Mouse (Mus musculus) CH12.LX (cell line): ENCODE data around the gene Ilf3. TPM values are rescaled to one million over a fixed set of nuclear protein-coding genes. Genes with fewer than 3 reads are reported as not detected.

Experiments used
- DNase-seq: peaks from one replicate; pipeline ENCODE4 v3.0.0-alpha.2; 2013; ENCODE audit errors: extremely low read depth
- H3K27ac ChIP-seq: 2 replicates; pipeline ENCODE4 v1.5.1; 2012; ENCODE audit warnings: low read depth, mild to moderate bottlenecking, control low read depth, moderate library complexity; ENCODE audit not compliant: insufficient read depth
- H3K27me3 ChIP-seq: replicated peaks from 2 replicates; pipeline ENCODE3; 2012; ENCODE audit warnings: inconsistent platforms
- H3K36me3 ChIP-seq, 2 experiments: replicated peaks in 1 of 2; 2 replicates each; pipeline versions ENCODE3 to v1.6.1; 2012; ENCODE audit warnings: inconsistent platforms in 1 of 2, low read length in 1 of 2, mild to moderate bottlenecking in 1 of 2, mixed read lengths in 1 of 2, moderate library complexity in 1 of 2; ENCODE audit not compliant: control insufficient read depth in 1 of 2, insufficient read depth in 1 of 2
- H3K4me1 ChIP-seq, 2 experiments: 2 replicates each; pipeline ENCODE4 v1.6.1; 2012; ENCODE audit warnings: inconsistent platforms in 1 of 2, moderate library complexity in 1 of 2; ENCODE audit not compliant: insufficient read depth in 2 of 2, control insufficient read depth in 1 of 2
- H3K4me2 ChIP-seq: 2 replicates; pipeline ENCODE4 v1.6.1; 2012; ENCODE audit warnings: low read depth, mild to moderate bottlenecking, control low read depth; ENCODE audit not compliant: poor library complexity, insufficient read depth, severe bottlenecking
- H3K4me3 ChIP-seq, 3 experiments: fragments of 150-350 bp in 1 of 3; sonication (generic) in 1 of 3; replicated peaks in 1 of 3; 2 replicates each; pipeline versions ENCODE3 to v1.5.1; 2011 to 2012; ENCODE audit warnings: low read depth in 2 of 3, low read length in 2 of 3, mild to moderate bottlenecking in 2 of 3, moderate library complexity in 2 of 3, control low read depth in 1 of 3, improper control_type of control experiment in 1 of 3, inconsistent platforms in 1 of 3, mixed read lengths in 1 of 3; ENCODE audit not compliant: poor library complexity in 1 of 3
- H3K79me2 ChIP-seq: replicated peaks from 2 replicates; pipeline ENCODE4 v1.6.1; 2012; ENCODE audit warnings: mild to moderate bottlenecking, moderate library complexity; ENCODE audit not compliant: control insufficient read depth, poor library complexity, insufficient read depth, severe bottlenecking; ENCODE audit errors: extremely low read depth
- H3K9ac ChIP-seq: 2 replicates; pipeline ENCODE4 v1.6.1; 2012; ENCODE audit warnings: low read depth, mild to moderate bottlenecking, control low read depth, moderate library complexity; ENCODE audit not compliant: insufficient read depth
- H3K9me3 ChIP-seq: replicated peaks from 2 replicates; pipeline ENCODE3; 2012; ENCODE audit warnings: low read length, inconsistent platforms, mixed read lengths
- BHLHE40 ChIP-seq: IDR thresholded peaks from 2 replicates; pipeline ENCODE4 v1.6.1; 2011; ENCODE audit warnings: mild to moderate bottlenecking, low read depth, low read length, improper control_type of control experiment
- CHD2 ChIP-seq: IDR thresholded peaks from 2 replicates; pipeline ENCODE4 v1.6.1; 2011; ENCODE audit warnings: low read length, improper control_type of control experiment
- E2F4 ChIP-seq: IDR thresholded peaks from 2 replicates; pipeline ENCODE4 v1.6.1; 2011; ENCODE audit warnings: low read depth, low read length, improper control_type of control experiment; ENCODE audit not compliant: insufficient replicate concordance
- ELF1 ChIP-seq: IDR thresholded peaks from 2 replicates; pipeline ENCODE4 v1.6.1; 2014; ENCODE audit warnings: low read depth, mild to moderate bottlenecking, inconsistent platforms, low read length, improper control_type of control experiment
- GABPA ChIP-seq: IDR thresholded peaks from 2 replicates; pipeline ENCODE4 v1.6.1; 2012; ENCODE audit warnings: low read depth, low read length, improper control_type of control experiment, inconsistent platforms; ENCODE audit not compliant: insufficient replicate concordance
- IRF4 ChIP-seq: IDR thresholded peaks from 2 replicates; pipeline ENCODE4 v1.6.1; 2014; ENCODE audit warnings: low read depth, mild to moderate bottlenecking, inconsistent platforms, low read length, improper control_type of control experiment
- JUN ChIP-seq: IDR thresholded peaks from 2 replicates; pipeline ENCODE4 v1.6.1; 2011; ENCODE audit warnings: low read depth, mild to moderate bottlenecking, low read length, improper control_type of control experiment, moderate library complexity; ENCODE audit not compliant: insufficient read depth
- KAT2A ChIP-seq: IDR thresholded peaks from 2 replicates; pipeline ENCODE4 v1.6.1; 2012; ENCODE audit warnings: low read length, improper control_type of control experiment, inconsistent platforms; ENCODE audit not compliant: insufficient replicate concordance
- MAX ChIP-seq: IDR thresholded peaks from 2 replicates; pipeline ENCODE4 v1.6.1; 2011; ENCODE audit warnings: low read length, improper control_type of control experiment
- PAX5 ChIP-seq: IDR thresholded peaks from 2 replicates; pipeline ENCODE4 v1.6.1; 2012; ENCODE audit warnings: low read length, inconsistent platforms, mixed read lengths
- POLR2A ChIP-seq: IDR thresholded peaks from 2 replicates; pipeline ENCODE4 v1.6.1; 2011; ENCODE audit warnings: low read depth, mild to moderate bottlenecking, improper control_type of control experiment, low read length
- RAD21 ChIP-seq: IDR thresholded peaks from 2 replicates; pipeline ENCODE4 v1.6.1; 2011; ENCODE audit warnings: low read depth, mild to moderate bottlenecking, low read length, improper control_type of control experiment, moderate library complexity
- SIN3A ChIP-seq: IDR thresholded peaks from 2 replicates; pipeline ENCODE4 v1.6.1; 2012; ENCODE audit warnings: low read length, improper control_type of control experiment, inconsistent platforms
- SMC3 ChIP-seq: IDR thresholded peaks from 2 replicates; pipeline ENCODE4 v1.6.1; 2011; ENCODE audit warnings: low read depth, low read length, improper control_type of control experiment
- TBP ChIP-seq: conservative IDR thresholded peaks from 2 replicates; pipeline ENCODE4 v1.6.1; 2011; ENCODE audit warnings: low read depth, low read length, improper control_type of control experiment
- TCF12 ChIP-seq: IDR thresholded peaks from 2 replicates; pipeline ENCODE4 v1.6.1; 2014; ENCODE audit warnings: low read depth, mild to moderate bottlenecking, inconsistent platforms, low read length, improper control_type of control experiment
- ZC3H11A ChIP-seq: IDR thresholded peaks from 2 replicates; pipeline ENCODE4 v1.6.1; 2012; ENCODE audit warnings: low read depth, mild to moderate bottlenecking, inconsistent platforms, low read length, improper control_type of control experiment
- ZKSCAN1 ChIP-seq: IDR thresholded peaks from 2 replicates; pipeline ENCODE4 v1.6.1; 2012; ENCODE audit warnings: low read depth, inconsistent platforms, low read length, improper control_type of control experiment, borderline replicate concordance
- dilution Hi-C: fragments of 300-500 bp; cut with MboI; formaldehyde crosslinking; loops from 2 replicates; pipeline ENCODE4 v1.14.3; 2020; ENCODE audit warnings: low sequenced_read_pairs; ENCODE audit not compliant: extremely low pct_unique_long_range_greater_than_20kb, extremely low pct_ligation_motif_present
- in situ Hi-C: fragments of 300-500 bp; cut with MboI; formaldehyde crosslinking; loops from 3 replicates; pipeline ENCODE4 v1.14.3; 2019; ENCODE audit warnings: low sequenced_read_pairs, low pct_ligation_motif_present, low pct_unique_long_range_greater_than_20kb, mixed read lengths
- polyA plus RNA-seq: library from polyadenylated mRNA; unstranded; fragments of >175 nt; gene quantifications from 2 replicates; pipeline ENCODE4 v1.2.1, GENCODE M21; 2012; ENCODE audit warnings: low read depth; ENCODE audit not compliant: insufficient read length
- total RNA-seq, 2 experiments: library from RNA; depleted of rRNA; stranded (reverse); fragments of 300-350 nt in 1 of 2; fragments of >200 nt in 1 of 2; gene quantifications; 2 replicates each; pipeline ENCODE4 v1.2.3; 2012 to 2014

The Ilf3 gene
- total and polyA plus RNA-seq, 3 experiments = 72.8 to 128 (median 77.3) TPM

GRCm38 (mm10) chr9:21369080-21369479, 1.4 kb downstream of the Ilf3 start:
- Histone ChIP-seq H3K4me1 (peaks cover 5 to 47% of the 10 kb centered on the region in 2 experiments; a peak in 3 of 4 replicates), H3K27ac (no peak overlapping the region), H3K4me2 (peak overlapping the region; percentile 95), H3K27me3 (no peaks in the 10 kb centered on the region), H3K9ac (peak overlapping the region; percentile 76), H3K79me2 (peaks cover 57% of the 10 kb centered on the region), H3K4me3 (peak overlapping the region; percentile 78 to 96 (median 90)), H3K9me3 (no peaks in the 10 kb centered on the region), H3K36me3 (peaks cover 14 to 29% of the 10 kb centered on the region in 2 experiments)
- dilution Hi-C loops = no loop called here
- in situ Hi-C loops = loop anchor here (5.0 kb wide), 1 partner anchor 43 kb away; the partner anchor contains the start of gene Qtrt1
- DNase-seq = peak; percentile 22
- TF ChIP-seq RAD21 (no peak), SMC3 (no peak), E2F4 (no peak), ZC3H11A (no peak), JUN (no peak), CHD2 (no peak), TCF12 (no peak), IRF4 (no peak)

GRCm38 (mm10) chr9:21370876-21371275, 3.2 kb downstream of the Ilf3 start:
- peaks cover 75% of the 10 kb centered on the region for H3K79me2 ChIP-seq
- H3K27me3 ChIP-seq = no peaks in the 10 kb centered on the region
- H3K36me3 ChIP-seq = peaks cover 22 to 44% of the 10 kb centered on the region in 2 experiments
- in situ Hi-C loops = no loop called here
- H3K9me3 ChIP-seq = no peaks in the 10 kb centered on the region
- TF ChIP-seq SMC3 (no peak), PAX5 (no peak), TBP (no peak)
- dilution Hi-C loops = no loop called here
- no peak overlapping the region for H3K27ac ChIP-seq
- H3K9ac ChIP-seq = no peak overlapping the region
- no peak overlapping the region for H3K4me3 ChIP-seq
- H3K4me2 ChIP-seq = no peak overlapping the region
- no peak for DNase-seq
- H3K4me1 ChIP-seq = peaks cover 5 to 45% of the 10 kb centered on the region in 2 experiments; a peak in 3 of 4 replicates

GRCm38 (mm10) chr9:21372508-21372907, 4.8 kb downstream of the Ilf3 start:
- dilution Hi-C loops = no loop called here
- TF ChIP-seq RAD21 = no peak
- no peak for TF ChIP-seq ZKSCAN1
- TF ChIP-seq POLR2A = no peak
- TF ChIP-seq ELF1 = no peak
- TF ChIP-seq MAX = no peak
- no peak for TF ChIP-seq GABPA
- TF ChIP-seq KAT2A = no peak
- TF ChIP-seq SIN3A = no peak
- TF ChIP-seq BHLHE40 = no peak
- Histone ChIP-seq H3K27ac (no peak overlapping the region), H3K9ac (no peak overlapping the region), H3K27me3 (no peaks in the 10 kb centered on the region), H3K4me3 (no peak overlapping the region), H3K9me3 (no peaks in the 10 kb centered on the region), H3K79me2 (peaks cover 91% of the 10 kb centered on the region), H3K4me2 (no peak overlapping the region), H3K4me1 (peaks cover 5 to 36% of the 10 kb centered on the region in 2 experiments; a peak in 3 of 4 replicates), H3K36me3 (peaks cover 31 to 58% of the 10 kb centered on the region in 2 experiments)
- in situ Hi-C loops = no loop called here
- peak; percentile 20 for DNase-seq
